Mouse (Mus musculus) lung, embryonic 14.5 days (tissue): ENCODE results near the gene Gm47985. TPM values are rescaled to one million over a fixed set of nuclear protein-coding genes. Genes with fewer than 3 reads are reported as not detected.

ENCODE experiments used
- ATAC-seq: fragments of 200-750 bp; cut with Nextera tagmentation; 2 replicates; pipeline ENCODE4 v1.8.0; 2017; ENCODE audit warnings: mild to moderate bottlenecking, moderate TSS enrichment, moderate library complexity; ENCODE audit not compliant: insufficient read depth
- DNase-seq: peaks from one replicate; pipeline ENCODE4 v3.0.0-alpha.2; 2015
- H3K27ac ChIP-seq: fragments of 300-500 bp; sonication (generic); 2 replicates; pipeline ENCODE4 v1.5.1; 2014; ENCODE audit warnings: low read depth, mild to moderate bottlenecking, moderate library complexity
- H3K27me3 ChIP-seq: fragments of 300-500 bp; sonication (generic); 2 replicates; pipeline ENCODE4 v1.6.1; 2014; ENCODE audit warnings: low read length, control low read depth; ENCODE audit not compliant: insufficient read depth
- H3K36me3 ChIP-seq: fragments of 300-500 bp; sonication (generic); 2 replicates; pipeline ENCODE4 v1.6.1; 2014; ENCODE audit warnings: control low read depth; ENCODE audit not compliant: insufficient read depth
- H3K4me1 ChIP-seq: fragments of 300-500 bp; sonication (generic); 2 replicates; pipeline ENCODE4 v1.6.1; 2014; ENCODE audit warnings: antibody characterized with exemption, control low read depth; ENCODE audit not compliant: insufficient read depth
- H3K4me2 ChIP-seq: fragments of 300-500 bp; sonication (generic); 2 replicates; pipeline ENCODE4 v1.6.1; 2014; ENCODE audit warnings: mild to moderate bottlenecking
- H3K4me3 ChIP-seq: fragments of 300-500 bp; sonication (generic); 2 replicates; pipeline ENCODE4 v1.5.1; 2014; ENCODE audit warnings: low read depth, low read length
- H3K9ac ChIP-seq: fragments of 300-500 bp; sonication (generic); 2 replicates; pipeline ENCODE4 v1.6.1; 2014
- H3K9me3 ChIP-seq: fragments of 300-500 bp; sonication (generic); 2 replicates; pipeline ENCODE4 v1.6.1; 2016; ENCODE audit warnings: low read depth, low read length, control low read depth
- CTCF ChIP-seq: IDR thresholded peaks from 2 replicates; pipeline ENCODE4 v1.5.1; 2016; ENCODE audit warnings: antibody characterized with exemption, low read depth
- WGBS: fragments of 180-500 bp; shearing (Covaris S2); extraction: QIAGEN DNeasy Blood & Tissue Kit; methylation state at CpG from one replicate; pipeline ENCODE4 v1.1.7; 2014; 5-methylcytosine and 5-hydroxymethylcytosine counted together
- polyA plus RNA-seq: library from polyadenylated mRNA; unstranded; fragments of >200 nt; fragmentation: Nextera tagmentation; extraction: Ambion mirVana; gene quantifications from 2 replicates; pipeline ENCODE4 v1.2.1, GENCODE M21; 2014

The Gm47985 gene
- polyA plus RNA-seq, 1 experiment from 2014 or later = not detected

GRCm38 (mm10) chr1:151228320-151228989, 46.1 kb downstream of the Gm47985 start:
- Histone ChIP-seq H3K9ac (no peak overlapping the region), H3K27ac (no peak overlapping the region), H3K4me2 (no peak overlapping the region), H3K27me3 (no peaks in the 10 kb centered on the region), H3K4me1 (no peaks in the 10 kb centered on the region), H3K36me3 (no peaks in the 10 kb centered on the region), H3K9me3 (no peaks in the 10 kb centered on the region), H3K4me3 (no peak overlapping the region)
- DNase-seq = no peak
- 59% methylated on average over 1 of the region's 1 CpGs for WGBS
- no peak for ATAC-seq
- TF ChIP-seq CTCF = no peak

GRCm38 (mm10) chr1:151232346-151232745, 50.0 kb downstream of the Gm47985 start:
- no peak overlapping the region for H3K4me2 ChIP-seq
- H3K4me1 ChIP-seq = no peaks in the 10 kb centered on the region
- H3K9me3 ChIP-seq = no peaks in the 10 kb centered on the region
- H3K27ac ChIP-seq = no peak overlapping the region
- H3K9ac ChIP-seq = no peak overlapping the region
- no peak for TF ChIP-seq CTCF
- no peak for DNase-seq
- no peak overlapping the region for H3K4me3 ChIP-seq
- no peak for ATAC-seq
- 80% methylated on average over 3 of the region's 3 CpGs for WGBS
- no peaks in the 10 kb centered on the region for H3K36me3 ChIP-seq
- no peaks in the 10 kb centered on the region for H3K27me3 ChIP-seq

GRCm38 (mm10) chr1:151233756-151234155, 51.4 kb downstream of the Gm47985 start:
- Histone ChIP-seq H3K9me3 (no peaks in the 10 kb centered on the region), H3K27ac (no peak overlapping the region), H3K4me1 (no peaks in the 10 kb centered on the region), H3K4me2 (no peak overlapping the region), H3K4me3 (no peak overlapping the region), H3K27me3 (no peaks in the 10 kb centered on the region), H3K9ac (no peak overlapping the region), H3K36me3 (no peaks in the 10 kb centered on the region)
- no peak for ATAC-seq
- 62% methylated on average over 3 of the region's 3 CpGs for WGBS
- DNase-seq = no peak
- no peak for TF ChIP-seq CTCF

Other genes starting within 250 kb of the Gm47985 start
- 14.5 and 17.1 TPM in 2 replicates for gene Hmcn1, start 189.1 kb upstream of the Gm47985 start, polyA plus RNA-seq
- gene Gm8947, start 9.8 kb downstream of the Gm47985 start, polyA plus RNA-seq = 0.14 TPM in 1 of 2 replicates, not detected in the other
- not detected in 2 replicates for gene Gm47995, start 15.9 kb downstream of the Gm47985 start, polyA plus RNA-seq
- not detected in 2 replicates for gene 3110040M04Rik, start 21.6 kb downstream of the Gm47985 start, polyA plus RNA-seq
- gene Gm47996, start 27.6 kb downstream of the Gm47985 start, polyA plus RNA-seq = not detected in 2 replicates
- gene Ivns1abp, start 161.9 kb downstream of the Gm47985 start, polyA plus RNA-seq = 266 and 268 TPM in 2 replicates
- gene Swt1, start 245.9 kb downstream of the Gm47985 start, polyA plus RNA-seq = 24.9 TPM in 2 replicates
- 41.8 and 42.1 TPM in 2 replicates for gene Trmt1l, start 246.0 kb downstream of the Gm47985 start, polyA plus RNA-seq